Mouse (Mus musculus): ENCODE data around the gene Psg17. TPM values are rescaled to one million over a fixed set of nuclear protein-coding genes. Genes with fewer than 3 reads are reported as not detected.

Gene Psg17
- polyA plus RNA-seq, 1 experiment from 2014 or later: not detected

GRCm38 (mm10) chr7:18844811-18845210, 23.4 kb upstream of the Psg17 start:
- TF ChIP-seq CTCF (IDR thresholded peaks at IDR 0.05; ENCODE audit: low read depth): no peak
- ATAC-seq (replicated peaks; ENCODE audit: low FRiP score, low read depth) (no peak), DNase-seq (ENCODE audit: low spot score) (no peak)
- Histone ChIP-seq H3K9ac (ENCODE audit: low read depth, low read length) (no peak overlapping the region), H3K4me3 (replicated peaks; ENCODE audit: low read depth, low read length) (no peak overlapping the region), H3K27ac (no peak overlapping the region), H3K4me1 (replicated peaks; ENCODE audit: insufficient read depth, low read length) (no peaks in the 10 kb centered on the region), H3K36me3 (ENCODE audit: insufficient read depth, low read length) (no peaks in the 10 kb centered on the region), H3K4me2 (ENCODE audit: low read length) (no peak overlapping the region), H3K9me3 (replicated peaks; ENCODE audit: low read length) (no peaks in the 10 kb centered on the region), H3K27me3 (ENCODE audit: insufficient read depth, low read length) (no peaks in the 10 kb centered on the region)
- WGBS: 19% methylated on average over 5 of the region's 5 CpGs

GRCm38 (mm10) chr7:18841174-18841567, 19.8 kb upstream of the Psg17 start:
- Histone ChIP-seq H3K27ac (peak overlapping the region; percentile 50; the same call in 1 of the 2 replicates), H3K27me3 (ENCODE audit: insufficient read depth, low read length) (no peaks in the 10 kb centered on the region), H3K9ac (ENCODE audit: low read depth, low read length) (no peak overlapping the region), H3K4me1 (replicated peaks; ENCODE audit: insufficient read depth, low read length) (no peaks in the 10 kb centered on the region), H3K9me3 (replicated peaks; ENCODE audit: low read length) (no peaks in the 10 kb centered on the region), H3K36me3 (ENCODE audit: insufficient read depth, low read length) (no peaks in the 10 kb centered on the region), H3K4me2 (ENCODE audit: low read length) (peak overlapping the region; percentile 46), H3K4me3 (replicated peaks; ENCODE audit: low read depth, low read length) (peak overlapping the region; percentile 17; the same call in 1 of the 2 replicates)
- no peak for TF ChIP-seq CTCF (IDR thresholded peaks at IDR 0.05; ENCODE audit: low read depth)
- DNase-seq (ENCODE audit: low spot score) (no peak), ATAC-seq (replicated peaks; ENCODE audit: low FRiP score, low read depth) (peak; percentile 12; the same call in 1 of the 2 replicates)
- WGBS: 60% methylated on average over 1 of the region's 1 CpGs

- TF ChIP-seq CTCF (IDR thresholded peaks at IDR 0.05; ENCODE audit: low read depth): no peak
- Histone ChIP-seq H3K9ac (ENCODE audit: low read depth, low read length) (peak overlapping the region; percentile 65), H3K9me3 (replicated peaks; ENCODE audit: low read length) (no peaks in the 10 kb centered on the region), H3K36me3 (ENCODE audit: insufficient read depth, low read length) (no peaks in the 10 kb centered on the region), H3K4me3 (replicated peaks; ENCODE audit: low read depth, low read length) (peak overlapping the region; percentile 37), H3K27me3 (ENCODE audit: insufficient read depth, low read length) (no peaks in the 10 kb centered on the region), H3K4me1 (replicated peaks; ENCODE audit: insufficient read depth, low read length) (no peaks in the 10 kb centered on the region), H3K4me2 (ENCODE audit: low read length) (peak overlapping the region; percentile 66), H3K27ac (peak overlapping the region; percentile 95)
- DNase-seq (ENCODE audit: low spot score): peak; percentile 95
- 5% methylated on average over 14 of the region's 17 CpGs for WGBS
- ATAC-seq (replicated peaks; ENCODE audit: low FRiP score, low read depth): peak; percentile 91
Observed at GRCm38 (mm10) chr7:18840386-18841173, 19.2 kb upstream of the Psg17 start.

GRCm38 (mm10) chr7:18839865-18840264, 18.5 kb upstream of the Psg17 start, which contains the start of gene Mill2:
Mill2 (plus strand) TSS chr7:18839966.
- peak within 1 kb of the TSS; percentile 95 for H3K27ac ChIP-seq
- TF ChIP-seq CTCF (IDR thresholded peaks at IDR 0.05; ENCODE audit: low read depth): no peak
- peak within 1 kb of the TSS; percentile 37 for H3K4me3 ChIP-seq (replicated peaks; ENCODE audit: low read depth, low read length)
- H3K9ac ChIP-seq (ENCODE audit: low read depth, low read length): peak within 1 kb of the TSS; percentile 65
- DNase-seq (ENCODE audit: low spot score) (peak; percentile 79), ATAC-seq (replicated peaks; ENCODE audit: low FRiP score, low read depth) (peak; percentile 26; the same call in 1 of the 2 replicates)
- H3K36me3 ChIP-seq (ENCODE audit: insufficient read depth, low read length): no peaks in the 10 kb centered on the region
- no peaks in the 10 kb centered on the region for H3K4me1 ChIP-seq (replicated peaks; ENCODE audit: insufficient read depth, low read length)
- 17% methylated on average over 3 of the region's 3 CpGs for WGBS
- H3K27me3 ChIP-seq (ENCODE audit: insufficient read depth, low read length): no peaks in the 10 kb centered on the region
- H3K9me3 ChIP-seq (replicated peaks; ENCODE audit: low read length): no peaks in the 10 kb centered on the region
- H3K4me2 ChIP-seq (ENCODE audit: low read length): peak within 1 kb of the TSS; percentile 66

- H3K36me3 ChIP-seq (ENCODE audit: insufficient read depth, low read length): no peaks in the 10 kb centered on the region
- no peak overlapping the region for H3K27ac ChIP-seq
- WGBS: 53% methylated on average over 13 of the region's 13 CpGs
- H3K4me3 ChIP-seq (replicated peaks; ENCODE audit: low read depth, low read length): no peak overlapping the region
- TF ChIP-seq CTCF (IDR thresholded peaks at IDR 0.05; ENCODE audit: low read depth): 0 out of 2 replicates have a peak, but pooled peaks have one; percentile 20
- ATAC-seq (replicated peaks; ENCODE audit: low FRiP score, low read depth) (no peak), DNase-seq (ENCODE audit: low spot score) (peak; percentile 13)
- H3K4me2 ChIP-seq (ENCODE audit: low read length): no peak overlapping the region
- no peaks in the 10 kb centered on the region for H3K4me1 ChIP-seq (replicated peaks; ENCODE audit: insufficient read depth, low read length)
- no peak overlapping the region for H3K9ac ChIP-seq (ENCODE audit: low read depth, low read length)
- H3K27me3 ChIP-seq (ENCODE audit: insufficient read depth, low read length): no peaks in the 10 kb centered on the region
- H3K9me3 ChIP-seq (replicated peaks; ENCODE audit: low read length): no peaks in the 10 kb centered on the region
Observed at GRCm38 (mm10) chr7:18832298-18832697, 10.9 kb upstream of the Psg17 start.

- no peak for DNase-seq (ENCODE audit: low spot score)
- Histone ChIP-seq H3K27me3 (ENCODE audit: insufficient read depth, low read length) (no peaks in the 10 kb centered on the region), H3K4me1 (replicated peaks; ENCODE audit: insufficient read depth, low read length) (no peaks in the 10 kb centered on the region), H3K9me3 (replicated peaks; ENCODE audit: low read length) (no peaks in the 10 kb centered on the region), H3K9ac (ENCODE audit: low read depth, low read length) (no peak overlapping the region), H3K36me3 (ENCODE audit: insufficient read depth, low read length) (no peaks in the 10 kb centered on the region), H3K4me2 (ENCODE audit: low read length) (no peak overlapping the region), H3K4me3 (replicated peaks; ENCODE audit: low read depth, low read length) (no peak overlapping the region), H3K27ac (no peak overlapping the region)
- no peak for TF ChIP-seq CTCF (IDR thresholded peaks at IDR 0.05; ENCODE audit: low read depth)
- ATAC-seq (replicated peaks; ENCODE audit: low FRiP score, low read depth): no peak
- WGBS: 83% methylated on average over 7 of the region's 7 CpGs
Observed at GRCm38 (mm10) chr7:18829545-18829944, 8.1 kb upstream of the Psg17 start.

Measured in kidney, postnatal 0 days (tissue).